Mouse (Mus musculus) G1E (cell line): ENCODE measurements around the gene Bend4.

ENCODE experiments used
- CTCF ChIP-seq: IDR thresholded peaks from 2 replicates; pipeline ENCODE4 v1.5.1; 2012; ENCODE audit warnings: low read depth, low read length, inconsistent platforms, mixed read lengths
- GATA1 ChIP-seq: IDR thresholded peaks from 2 replicates; pipeline ENCODE4 v1.6.1; 2012; ENCODE audit warnings: borderline replicate concordance, low read length, inconsistent platforms, mixed read lengths
- POLR2AphosphoS5 ChIP-seq: IDR thresholded peaks from 2 replicates; pipeline ENCODE4 v1.6.1; 2012; ENCODE audit warnings: low read depth, low read length, inconsistent platforms; ENCODE audit not compliant: insufficient replicate concordance
- TAL1 ChIP-seq: conservative IDR thresholded peaks from 2 replicates; pipeline ENCODE4 v1.6.1; 2012; ENCODE audit warnings: low read depth, low read length, inconsistent platforms, mixed read lengths

GRCm38 (mm10) chr5:67473094-67473493 is 45.0 kb upstream of the Bend4 start:
- TF ChIP-seq CTCF (no peak), GATA1 (no peak), POLR2AphosphoS5 (no peak), TAL1 (no peak)
